Mouse (Mus musculus) bone marrow macrophage, adult 2 months (primary cell): ENCODE results near the gene Mgat4c.

ENCODE experiments used
- CTCF ChIP-seq: IDR thresholded peaks from 2 replicates; pipeline ENCODE4 v1.5.1; 2012; ENCODE audit warnings: low read depth, mild to moderate bottlenecking, low read length, moderate library complexity
- POLR2A ChIP-seq: IDR thresholded peaks from 2 replicates; pipeline ENCODE4 v1.6.1; 2012; ENCODE audit warnings: mild to moderate bottlenecking, low read depth, low read length, borderline replicate concordance

- TF ChIP-seq POLR2A (no peak), CTCF (no peak)
Observed at GRCm38 (mm10) chr10:101761828-101762227, 80.5 kb downstream of the Mgat4c start.
